17 mouse cellular contexts compared by ENCODE assay signal in the genomic region with DNA sequence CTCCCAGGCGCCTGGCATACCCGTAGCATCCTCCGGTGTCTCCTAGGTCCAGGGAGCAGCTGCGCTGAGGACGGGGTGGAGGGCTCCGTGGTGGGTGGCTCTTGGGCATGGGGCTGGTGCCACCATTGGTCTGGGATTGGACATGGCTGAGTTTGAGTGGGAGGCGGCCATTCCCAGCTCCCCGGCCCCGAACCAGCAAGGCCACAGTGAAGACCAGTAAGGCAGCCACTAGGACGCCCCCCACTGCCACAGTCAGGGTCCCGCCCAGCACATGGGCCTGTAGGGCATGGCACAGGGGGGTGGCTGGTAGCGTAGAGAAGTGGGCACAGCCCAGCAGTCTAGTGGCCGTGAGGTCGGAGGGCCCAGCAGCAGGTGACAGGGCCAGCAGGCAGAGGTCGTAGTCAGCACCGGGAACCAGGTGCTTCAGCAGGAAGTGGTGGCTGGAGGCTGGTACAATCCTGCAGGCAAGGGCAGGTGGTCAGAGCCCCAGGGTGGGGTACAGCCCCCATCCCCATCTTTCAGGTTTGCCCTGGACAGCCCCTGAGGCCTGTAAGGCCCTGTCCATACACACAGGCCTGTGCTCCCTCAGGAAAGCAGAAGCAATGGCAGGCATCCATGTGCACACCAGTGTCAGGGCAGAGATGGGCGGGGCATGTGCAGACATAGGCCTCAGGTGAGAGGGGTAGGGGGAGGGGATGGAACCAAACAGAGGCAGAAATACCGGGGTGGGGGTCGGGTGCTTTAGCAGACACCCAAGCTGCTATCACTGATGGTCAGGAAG. TPM values are rescaled to one million over a fixed set of nuclear protein-coding genes. Genes with fewer than 3 reads are reported as not detected.
DNase-seq lines count a peak whose midpoint lies in the region; ATAC-seq lines count a peak whose summit lies in the region.
"Had no signal": no experiment of that assay in that cellular context is flagged by ENCODE, and none has a peak within 500 bp of the region (broad histone marks: within the 10 kb centered on the region; RNA-seq: fewer than 3 reads in every experiment).

No protein-coding gene starts in this region.

- no peak for ATAC-seq in forebrain, embryonic 14.5 days
- no peak for ATAC-seq in forebrain, embryonic 11.5 days (replicated peaks; ENCODE audit: low FRiP score)
- ATAC-seq in lung, embryonic 15.5 days (ENCODE audit: borderline replicate concordance, extremely low read depth, low FRiP score, low TSS enrichment), result no peak
- no peak for ATAC-seq in embryonic facial prominence, embryonic 14.5 days (ENCODE audit: low read depth)
- no peak for ATAC-seq in neural tube, embryonic 13.5 days (ENCODE audit: low read depth)
- ATAC-seq in megakaryocyte, adult 5-6 weeks (ENCODE audit: poor library complexity, severe bottlenecking), result no peak

- H3K4me2 ChIP-seq in forebrain, embryonic 14.5 days (ENCODE audit: low read length), result no peak overlapping the region
- no peak overlapping the region for H3K4me2 ChIP-seq in forebrain, embryonic 11.5 days (ENCODE audit: low read depth, low read length, severe bottlenecking)
- 0 out of 2 replicates have a peak overlapping the region, but pooled peaks have one; percentile 1 for H3K4me2 ChIP-seq in lung, embryonic 15.5 days
- no peak overlapping the region for H3K4me2 ChIP-seq in embryonic facial prominence, embryonic 14.5 days (ENCODE audit: low read depth, low read length)
- no peak overlapping the region for H3K4me2 ChIP-seq in neural tube, embryonic 13.5 days
- H3K4me2 ChIP-seq: stomach, embryonic 15.5 days had no signal

- H3K27ac ChIP-seq in forebrain, embryonic 14.5 days (ENCODE audit: low read depth, low read length), result no peak overlapping the region
- no peak overlapping the region for H3K27ac ChIP-seq in forebrain, embryonic 11.5 days (ENCODE audit: low read depth, low read length)
- H3K27ac ChIP-seq in lung, embryonic 15.5 days, result no peak overlapping the region
- H3K27ac ChIP-seq in embryonic facial prominence, embryonic 14.5 days (replicated peaks; ENCODE audit: low read depth, low read length), result no peak overlapping the region
- no peak overlapping the region for H3K27ac ChIP-seq in neural tube, embryonic 13.5 days (replicated peaks)
- H3K27ac ChIP-seq: heart, embryonic 10.5 days; stomach, embryonic 15.5 days had no signal

- no peak overlapping the region for H3K4me3 ChIP-seq in forebrain, embryonic 14.5 days (ENCODE audit: low read depth, low read length)
- no peak overlapping the region for H3K4me3 ChIP-seq in forebrain, embryonic 11.5 days (ENCODE audit: low read depth, low read length)
- H3K4me3 ChIP-seq in lung, embryonic 15.5 days, result no peak overlapping the region
- H3K4me3 ChIP-seq in embryonic facial prominence, embryonic 14.5 days (ENCODE audit: low read depth, low read length), result no peak overlapping the region
- H3K4me3 ChIP-seq in neural tube, embryonic 13.5 days, result no peak overlapping the region
- H3K4me3 ChIP-seq: heart, embryonic 10.5 days; left cerebral cortex, adult 2 months; stomach, embryonic 15.5 days had no signal

- H3K9me3 ChIP-seq in forebrain, embryonic 14.5 days (replicated peaks; ENCODE audit: control insufficient read depth, low read length), result no peaks in the 10 kb centered on the region
- no peaks in the 10 kb centered on the region for H3K9me3 ChIP-seq in forebrain, embryonic 11.5 days (ENCODE audit: control insufficient read depth, low read length)
- H3K9me3 ChIP-seq in lung, embryonic 15.5 days, result no peaks in the 10 kb centered on the region
- H3K9me3 ChIP-seq in embryonic facial prominence, embryonic 14.5 days (ENCODE audit: control insufficient read depth, low read length), result no peaks in the 10 kb centered on the region
- H3K9me3 ChIP-seq in neural tube, embryonic 13.5 days, result no peaks in the 10 kb centered on the region
- H3K9me3 ChIP-seq: heart, embryonic 10.5 days; stomach, embryonic 15.5 days had no signal

- no peak for DNase-seq in forebrain, embryonic 14.5 days (ENCODE audit: low spot score)
- DNase-seq in forebrain, embryonic 11.5 days (ENCODE audit: low spot score), result no peak
- DNase-seq in lung, postnatal 10 days, result no peak
- no peak for DNase-seq in embryonic facial prominence, embryonic 14.5 days (ENCODE audit: low spot score)
- DNase-seq: embryo, embryonic 11 days; gastrocnemius, postnatal 10 days; heart, postnatal 4 days; kidney, adult 9 months; liver; retina, postnatal 1 day; thymus, postnatal 4 days had no signal

- H3K27me3 ChIP-seq in forebrain, embryonic 14.5 days (replicated peaks; ENCODE audit: control insufficient read depth, insufficient read depth, low read length), result no peaks in the 10 kb centered on the region
- H3K27me3 ChIP-seq in forebrain, embryonic 11.5 days (ENCODE audit: control insufficient read depth, insufficient read depth, low read length), result no peaks in the 10 kb centered on the region
- no peaks in the 10 kb centered on the region for H3K27me3 ChIP-seq in lung, embryonic 15.5 days
- no peaks in the 10 kb centered on the region for H3K27me3 ChIP-seq in embryonic facial prominence, embryonic 14.5 days (replicated peaks; ENCODE audit: control insufficient read depth, insufficient read depth, low read length)
- no peaks in the 10 kb centered on the region for H3K27me3 ChIP-seq in neural tube, embryonic 13.5 days
- H3K27me3 ChIP-seq: stomach, embryonic 15.5 days had no signal

- WGBS in forebrain, embryonic 14.5 days, result 93% methylated on average over 18 of the region's 19 CpGs
- WGBS in forebrain, embryonic 11.5 days, result 90% methylated on average over 19 of the region's 19 CpGs
- 87% methylated on average over 19 of the region's 19 CpGs for WGBS in lung, embryonic 15.5 days
- 87% methylated on average over 18 of the region's 19 CpGs for WGBS in embryonic facial prominence, embryonic 14.5 days
- WGBS in neural tube, embryonic 13.5 days, result 91% methylated on average over 19 of the region's 19 CpGs

- peak overlapping the region; percentile 21; the same call in 1 of the 2 replicates for H3K9ac ChIP-seq in forebrain, embryonic 14.5 days (ENCODE audit: low read length)
- H3K9ac ChIP-seq in forebrain, embryonic 11.5 days (ENCODE audit: low read length), result no peak overlapping the region
- H3K9ac ChIP-seq in lung, embryonic 15.5 days, result no peak overlapping the region
- peak overlapping the region; percentile 6; the same call in 1 of the 2 replicates for H3K9ac ChIP-seq in embryonic facial prominence, embryonic 14.5 days (ENCODE audit: low read depth, low read length)
- peak overlapping the region; percentile 99; the same call in 1 of the 2 replicates for H3K9ac ChIP-seq in neural tube, embryonic 13.5 days
- H3K9ac ChIP-seq: stomach, embryonic 15.5 days had no signal

- H3K4me1 ChIP-seq in forebrain, embryonic 14.5 days (ENCODE audit: control insufficient read depth, insufficient read depth, low read length), result peaks cover 10% of the 10 kb centered on the region
- peaks cover 11% of the 10 kb centered on the region for H3K4me1 ChIP-seq in forebrain, embryonic 11.5 days (replicated peaks; ENCODE audit: control insufficient read depth, insufficient read depth, low read length)
- H3K4me1 ChIP-seq in lung, embryonic 15.5 days, result peaks cover 29% of the 10 kb centered on the region
- H3K4me1 ChIP-seq in embryonic facial prominence, embryonic 14.5 days (ENCODE audit: control insufficient read depth, insufficient read depth, low read length), result peaks cover 8% of the 10 kb centered on the region
- H3K4me1 ChIP-seq in neural tube, embryonic 13.5 days (replicated peaks), result peaks cover 45% of the 10 kb centered on the region

- H3K36me3 ChIP-seq in forebrain, embryonic 14.5 days (ENCODE audit: control insufficient read depth, insufficient read depth, low read length), result peaks cover 34% of the 10 kb centered on the region
- peaks cover 8% of the 10 kb centered on the region; the same call in 1 of the 2 replicates for H3K36me3 ChIP-seq in forebrain, embryonic 11.5 days (ENCODE audit: control insufficient read depth, insufficient read depth, low read length)
- peaks cover 20% of the 10 kb centered on the region for H3K36me3 ChIP-seq in lung, embryonic 15.5 days
- peaks cover 32% of the 10 kb centered on the region for H3K36me3 ChIP-seq in embryonic facial prominence, embryonic 14.5 days (ENCODE audit: control insufficient read depth, insufficient read depth, low read length)
- peaks cover 38% of the 10 kb centered on the region for H3K36me3 ChIP-seq in neural tube, embryonic 13.5 days

RNA-seq across cellular contexts. Expression of a gene that starts 3.1 kb away (rescaled TPM):
- 12.2 and 12.6 TPM in 2 replicates for polyA plus RNA-seq in forebrain, embryonic 14.5 days (2014; fragmentation: Nextera tagmentation; extraction: Ambion mirVana)
- 8.5 and 12.0 TPM in 2 replicates for polyA plus RNA-seq in forebrain, embryonic 11.5 days (2014; fragmentation: Nextera tagmentation; extraction: Ambion mirVana)
- polyA plus RNA-seq in lung, embryonic 15.5 days (2015; fragmentation: Nextera tagmentation; extraction: Ambion mirVana), result 6.5 and 6.8 TPM in 2 replicates
- 7.4 and 9.7 TPM in 2 replicates for polyA plus RNA-seq in embryonic facial prominence, embryonic 14.5 days (2014; fragmentation: Nextera tagmentation; extraction: Ambion mirVana)
- 10.5 and 10.9 TPM in 2 replicates for polyA plus RNA-seq in neural tube, embryonic 13.5 days (2015; fragmentation: Nextera tagmentation; extraction: Ambion mirVana)
- total RNA-seq in megakaryocyte, adult 5-6 weeks (2015), result 0.09 and 0.30 TPM in 2 replicates
- 0.29 and 0.65 TPM in 2 replicates for total RNA-seq in megakaryocyte, adult 5-6 weeks (2017)

RNA-seq across cellular contexts. Expression of a gene that starts 13.1 kb away (rescaled TPM):
- 57.1 and 57.5 TPM in 2 replicates for polyA plus RNA-seq in forebrain, embryonic 14.5 days (2014; fragmentation: Nextera tagmentation; extraction: Ambion mirVana)
- 60.1 and 67.2 TPM in 2 replicates for polyA plus RNA-seq in forebrain, embryonic 11.5 days (2014; fragmentation: Nextera tagmentation; extraction: Ambion mirVana)
- 73.5 and 74.4 TPM in 2 replicates for polyA plus RNA-seq in lung, embryonic 15.5 days (2015; fragmentation: Nextera tagmentation; extraction: Ambion mirVana)
- 52.1 and 62.8 TPM in 2 replicates for polyA plus RNA-seq in embryonic facial prominence, embryonic 14.5 days (2014; fragmentation: Nextera tagmentation; extraction: Ambion mirVana)
- 51.8 and 56.0 TPM in 2 replicates for polyA plus RNA-seq in neural tube, embryonic 13.5 days (2015; fragmentation: Nextera tagmentation; extraction: Ambion mirVana)
- 18.4 and 23.4 TPM in 2 replicates for total RNA-seq in megakaryocyte, adult 5-6 weeks (2015)
- 12.4 and 20.0 TPM in 2 replicates for total RNA-seq in megakaryocyte, adult 5-6 weeks (2017)

Comparison
In these comparisons a context has a peak if more than half of its experiments do, and no peak if none do; other contexts are left out.
1. H3K9ac ChIP-seq: peak in forebrain, embryonic 14.5 days (single experiment), embryonic facial prominence, embryonic 14.5 days (single experiment) and neural tube, embryonic 13.5 days (single experiment); none in forebrain, embryonic 11.5 days (single experiment) and lung, embryonic 15.5 days (single experiment).